18 mouse cellular contexts compared by ENCODE assay signal in the genomic region with DNA sequence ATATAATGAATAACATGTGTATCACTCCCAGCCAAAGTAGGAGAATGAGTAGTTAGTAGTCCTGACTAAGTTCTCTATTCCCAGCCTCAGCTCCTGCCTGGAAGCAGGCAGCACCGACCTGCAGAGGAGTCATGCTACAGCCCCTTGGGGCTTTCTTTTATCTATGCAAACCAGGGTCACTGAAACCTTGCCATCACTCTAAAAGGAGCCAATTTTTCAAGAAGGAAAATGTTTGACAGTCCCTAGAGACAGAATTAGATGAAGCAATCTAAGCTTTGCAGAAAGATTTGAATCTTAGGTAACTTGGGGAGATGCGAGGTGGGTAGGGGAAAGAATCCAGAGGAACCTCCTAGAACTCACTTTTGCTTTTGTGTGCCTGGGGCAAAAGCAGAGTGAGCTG.
DNase-seq lines count a peak whose midpoint lies in the region; ATAC-seq and TF ChIP-seq lines count a peak whose summit lies in the region.
"Had no signal": no experiment of that assay in that cellular context is flagged by ENCODE, and none has a peak within 500 bp of the region (broad histone marks: within the 10 kb centered on the region; RNA-seq: fewer than 3 reads in every experiment).

No protein-coding gene starts in this region.

- H3K4me2 ChIP-seq in limb, embryonic 12.5 days: no peak overlapping the region
- no peak overlapping the region for H3K4me2 ChIP-seq in embryonic facial prominence, embryonic 15.5 days (replicated peaks)
- H3K4me2 ChIP-seq in limb, embryonic 14.5 days (replicated peaks; ENCODE audit: low read depth, low read length, severe bottlenecking): no peak overlapping the region
- H3K4me2 ChIP-seq: heart, embryonic 12.5 days; hindbrain, embryonic 14.5 days had no signal

- DNase-seq in limb, embryonic 10.5 days (ENCODE audit: low spot score): no peak
- peak; percentile 17 for DNase-seq in limb, embryonic 14.5 days (ENCODE audit: low spot score)
- no peak for DNase-seq in right cerebral cortex, postnatal 25 days
- DNase-seq: adrenal gland, postnatal 14 days; cerebellum, adult 18-20 months; cerebellum, adult 9-11 months; cerebellum, postnatal 36 days; gastrocnemius, adult 2 months; gastrocnemius, postnatal 25 days had no signal

- peak overlapping the region; percentile 19; the same call in 1 of the 2 replicates for H3K27ac ChIP-seq in limb, embryonic 12.5 days
- H3K27ac ChIP-seq in limb, embryonic 10.5 days: no peak overlapping the region
- H3K27ac ChIP-seq in embryonic facial prominence, embryonic 15.5 days (replicated peaks): peak overlapping the region; percentile 48; the same call in 1 of the 2 replicates
- peak overlapping the region; percentile 33; the same call in 1 of the 2 replicates for H3K27ac ChIP-seq in limb, embryonic 14.5 days (replicated peaks; ENCODE audit: low read depth, low read length)
- H3K27ac ChIP-seq: forebrain, embryonic 10.5 days; hindbrain, embryonic 10.5 days; hindbrain, embryonic 14.5 days had no signal

- H3K36me3 ChIP-seq in limb, embryonic 12.5 days: no peaks in the 10 kb centered on the region
- no peaks in the 10 kb centered on the region for H3K36me3 ChIP-seq in limb, embryonic 10.5 days
- H3K36me3 ChIP-seq in embryonic facial prominence, embryonic 15.5 days: no peaks in the 10 kb centered on the region
- no peaks in the 10 kb centered on the region for H3K36me3 ChIP-seq in limb, embryonic 14.5 days (ENCODE audit: control insufficient read depth, insufficient read depth, low read length)
- H3K36me3 ChIP-seq: forebrain, embryonic 10.5 days; heart, embryonic 12.5 days; hindbrain, embryonic 10.5 days had no signal

- ATAC-seq in limb, embryonic 12.5 days (ENCODE audit: insufficient number of reproducible peaks, insufficient read depth, low FRiP score, low TSS enrichment, low read depth): no peak
- no peak for ATAC-seq in embryonic facial prominence, embryonic 15.5 days (ENCODE audit: insufficient number of reproducible peaks, low FRiP score, low TSS enrichment, low read depth)
- ATAC-seq in limb, embryonic 14.5 days (ENCODE audit: low FRiP score, low read depth): 0 out of 2 replicates have a peak, but pooled peaks have one; percentile 16
- no peak for ATAC-seq in megakaryocyte progenitor cell, adult 5-6 weeks (replicated peaks; ENCODE audit: poor library complexity)
- no peak for ATAC-seq in megakaryocyte, adult 5-6 weeks (ENCODE audit: poor library complexity, severe bottlenecking)
- ATAC-seq: forebrain, embryonic 14.5 days had no signal

- TF ChIP-seq POLR2A in limb, embryonic 14.5 days (IDR thresholded peaks at IDR 0.05; ENCODE audit: borderline replicate concordance, extremely low read depth, insufficient read depth, insufficient read length): no peak

- H3K9me3 ChIP-seq in limb, embryonic 12.5 days: no peaks in the 10 kb centered on the region
- no peaks in the 10 kb centered on the region for H3K9me3 ChIP-seq in limb, embryonic 10.5 days (replicated peaks)
- H3K9me3 ChIP-seq in embryonic facial prominence, embryonic 15.5 days (replicated peaks): no peaks in the 10 kb centered on the region
- no peaks in the 10 kb centered on the region for H3K9me3 ChIP-seq in limb, embryonic 14.5 days (ENCODE audit: control insufficient read depth, low read length)
- H3K9me3 ChIP-seq: forebrain, embryonic 10.5 days; hindbrain, embryonic 10.5 days had no signal

- peaks cover 6% of the 10 kb centered on the region; the same call in 1 of the 2 replicates for H3K4me1 ChIP-seq in limb, embryonic 12.5 days (replicated peaks)
- H3K4me1 ChIP-seq in limb, embryonic 10.5 days: no peaks in the 10 kb centered on the region
- H3K4me1 ChIP-seq in embryonic facial prominence, embryonic 15.5 days: peaks cover 8% of the 10 kb centered on the region; the same call in 1 of the 2 replicates
- H3K4me1 ChIP-seq in limb, embryonic 14.5 days (ENCODE audit: control insufficient read depth, insufficient read depth, low read length): peaks cover 18% of the 10 kb centered on the region
- H3K4me1 ChIP-seq: forebrain, embryonic 10.5 days; heart, embryonic 12.5 days; hindbrain, embryonic 10.5 days had no signal

- 62% methylated on average over 2 of the region's 2 CpGs for WGBS in limb, embryonic 12.5 days
- WGBS in limb, embryonic 10.5 days: 71% methylated on average over 2 of the region's 2 CpGs
- 23% methylated on average over 2 of the region's 2 CpGs for WGBS in embryonic facial prominence, embryonic 15.5 days
- 41% methylated on average over 2 of the region's 2 CpGs for WGBS in limb, embryonic 14.5 days

- no peaks in the 10 kb centered on the region for H3K27me3 ChIP-seq in limb, embryonic 12.5 days
- no peaks in the 10 kb centered on the region for H3K27me3 ChIP-seq in limb, embryonic 10.5 days (ENCODE audit: low read depth, poor library complexity, severe bottlenecking)
- H3K27me3 ChIP-seq in embryonic facial prominence, embryonic 15.5 days: no peaks in the 10 kb centered on the region
- H3K27me3 ChIP-seq in limb, embryonic 14.5 days (ENCODE audit: control insufficient read depth, insufficient read depth, low read length): no peaks in the 10 kb centered on the region
- H3K27me3 ChIP-seq: heart, embryonic 12.5 days had no signal

- no peak overlapping the region for H3K9ac ChIP-seq in limb, embryonic 12.5 days (replicated peaks)
- H3K9ac ChIP-seq in embryonic facial prominence, embryonic 15.5 days: no peak overlapping the region
- H3K9ac ChIP-seq in limb, embryonic 14.5 days (ENCODE audit: low read depth, low read length, severe bottlenecking): no peak overlapping the region
- H3K9ac ChIP-seq: heart, embryonic 12.5 days; hindbrain, embryonic 14.5 days had no signal

- H3K4me3 ChIP-seq in limb, embryonic 12.5 days (replicated peaks): no peak overlapping the region
- no peak overlapping the region for H3K4me3 ChIP-seq in limb, embryonic 10.5 days
- H3K4me3 ChIP-seq in embryonic facial prominence, embryonic 15.5 days (replicated peaks): no peak overlapping the region
- no peak overlapping the region for H3K4me3 ChIP-seq in limb, embryonic 14.5 days (replicated peaks; ENCODE audit: low read length)
- H3K4me3 ChIP-seq: forebrain, embryonic 10.5 days; gastrocnemius, adult 2 months; heart, embryonic 12.5 days; hindbrain, embryonic 10.5 days had no signal
